Mouse (Mus musculus): ENCODE data around the gene Gipc2. TPM values are rescaled to one million over a fixed set of nuclear protein-coding genes. Genes with fewer than 3 reads are reported as not detected.
A peak's percentile ranks its signal among the peaks of the same experiment; 100 is the strongest.

The Gipc2 gene
- polyA plus RNA-seq, 1 experiment from 2014 or later, result 17.8 TPM

- peak overlapping the region; percentile 89 for H3K27ac ChIP-seq (ENCODE audit: low read length)
- no peaks in the 10 kb centered on the region for H3K9me3 ChIP-seq (replicated peaks; ENCODE audit: control insufficient read depth, low read length)
- H3K4me1 ChIP-seq (ENCODE audit: control insufficient read depth, low read depth, low read length), result peaks cover 35% of the 10 kb centered on the region
- ATAC-seq (ENCODE audit: low read depth), result no peak
- H3K9ac ChIP-seq (ENCODE audit: low read depth, low read length), result 0 out of 2 replicates have a peak overlapping the region, but pooled peaks have one; percentile 6
- H3K4me2 ChIP-seq (ENCODE audit: low read depth, low read length), result no peak overlapping the region; the same call in 1 of the 2 replicates
- WGBS (ENCODE audit: insufficient replicate concordance), result 73% methylated on average over 11 of the region's 11 CpGs
- H3K36me3 ChIP-seq (ENCODE audit: control insufficient read depth, insufficient read depth), result no peaks in the 10 kb centered on the region
- no peak overlapping the region for H3K4me3 ChIP-seq (ENCODE audit: low read depth, low read length)
- no peaks in the 10 kb centered on the region for H3K27me3 ChIP-seq (ENCODE audit: control insufficient read depth, insufficient read depth, low read depth, low read length)
Measured at GRCm38 (mm10) chr3:152121169-152122009, 44.6 kb downstream of the Gipc2 start.

- no peak overlapping the region for H3K4me2 ChIP-seq (ENCODE audit: low read depth, low read length)
- no peaks in the 10 kb centered on the region for H3K36me3 ChIP-seq (ENCODE audit: control insufficient read depth, insufficient read depth)
- 35% methylated on average over 4 of the region's 4 CpGs for WGBS (ENCODE audit: insufficient replicate concordance)
- H3K4me3 ChIP-seq (ENCODE audit: low read depth, low read length), result no peak overlapping the region
- no peak for ATAC-seq (ENCODE audit: low read depth)
- H3K27ac ChIP-seq (ENCODE audit: low read length), result 0 out of 2 replicates have a peak overlapping the region, but pooled peaks have one; percentile 14
- no peak overlapping the region for H3K9ac ChIP-seq (ENCODE audit: low read depth, low read length)
- H3K4me1 ChIP-seq (ENCODE audit: control insufficient read depth, low read depth, low read length), result peaks cover 45% of the 10 kb centered on the region
- H3K9me3 ChIP-seq (replicated peaks; ENCODE audit: control insufficient read depth, low read length), result no peaks in the 10 kb centered on the region
- no peaks in the 10 kb centered on the region for H3K27me3 ChIP-seq (ENCODE audit: control insufficient read depth, insufficient read depth, low read depth, low read length)
Measured at GRCm38 (mm10) chr3:152119987-152120386, 46.0 kb downstream of the Gipc2 start.

GRCm38 (mm10) chr3:152117941-152118340 lies 48.1 kb downstream of the Gipc2 start:
- H3K36me3 ChIP-seq (ENCODE audit: control insufficient read depth, insufficient read depth), result no peaks in the 10 kb centered on the region
- H3K27me3 ChIP-seq (ENCODE audit: control insufficient read depth, insufficient read depth, low read depth, low read length), result no peaks in the 10 kb centered on the region
- no peaks in the 10 kb centered on the region for H3K9me3 ChIP-seq (replicated peaks; ENCODE audit: control insufficient read depth, low read length)
- 71% methylated on average over 3 of the region's 3 CpGs for WGBS (ENCODE audit: insufficient replicate concordance)
- peaks cover 57% of the 10 kb centered on the region for H3K4me1 ChIP-seq (ENCODE audit: control insufficient read depth, low read depth, low read length)
- no peak for ATAC-seq (ENCODE audit: low read depth)
- H3K27ac ChIP-seq (ENCODE audit: low read length), result no peak overlapping the region
- H3K4me2 ChIP-seq (ENCODE audit: low read depth, low read length), result no peak overlapping the region
- no peak overlapping the region for H3K4me3 ChIP-seq (ENCODE audit: low read depth, low read length)
- no peak overlapping the region for H3K9ac ChIP-seq (ENCODE audit: low read depth, low read length)

GRCm38 (mm10) chr3:152116140-152116539 lies 49.9 kb downstream of the Gipc2 start:
- Histone ChIP-seq H3K27ac (ENCODE audit: low read length) (no peak overlapping the region), H3K4me1 (ENCODE audit: control insufficient read depth, low read depth, low read length) (peaks cover 44% of the 10 kb centered on the region), H3K36me3 (ENCODE audit: control insufficient read depth, insufficient read depth) (no peaks in the 10 kb centered on the region), H3K9ac (ENCODE audit: low read depth, low read length) (no peak overlapping the region), H3K9me3 (replicated peaks; ENCODE audit: control insufficient read depth, low read length) (no peaks in the 10 kb centered on the region), H3K27me3 (ENCODE audit: control insufficient read depth, insufficient read depth, low read depth, low read length) (no peaks in the 10 kb centered on the region), H3K4me3 (ENCODE audit: low read depth, low read length) (no peak overlapping the region), H3K4me2 (ENCODE audit: low read depth, low read length) (no peak overlapping the region)
- WGBS (ENCODE audit: insufficient replicate concordance), result 83% methylated on average over 3 of the region's 3 CpGs
- no peak for ATAC-seq (ENCODE audit: low read depth)

GRCm38 (mm10) chr3:152114786-152115185 lies 51.2 kb downstream of the Gipc2 start:
- Histone ChIP-seq H3K27ac (ENCODE audit: low read length) (peak overlapping the region; percentile 79), H3K9ac (ENCODE audit: low read depth, low read length) (peak overlapping the region; percentile 13; the same call in 1 of the 2 replicates), H3K4me1 (ENCODE audit: control insufficient read depth, low read depth, low read length) (peaks cover 30% of the 10 kb centered on the region), H3K36me3 (ENCODE audit: control insufficient read depth, insufficient read depth) (no peaks in the 10 kb centered on the region), H3K4me3 (ENCODE audit: low read depth, low read length) (no peak overlapping the region), H3K27me3 (ENCODE audit: control insufficient read depth, insufficient read depth, low read depth, low read length) (peaks cover 5% of the 10 kb centered on the region; the same call in 1 of the 2 replicates), H3K9me3 (replicated peaks; ENCODE audit: control insufficient read depth, low read length) (no peaks in the 10 kb centered on the region), H3K4me2 (ENCODE audit: low read depth, low read length) (peak overlapping the region; percentile 61)
- 4% methylated on average over 10 of the region's 10 CpGs for WGBS (ENCODE audit: insufficient replicate concordance)
- ATAC-seq (ENCODE audit: low read depth), result peak; percentile 98

- 55% methylated on average over 4 of the region's 4 CpGs for WGBS (ENCODE audit: insufficient replicate concordance)
- Histone ChIP-seq H3K9me3 (replicated peaks; ENCODE audit: control insufficient read depth, low read length) (no peaks in the 10 kb centered on the region), H3K9ac (ENCODE audit: low read depth, low read length) (peak overlapping the region; percentile 26; the same call in 1 of the 2 replicates), H3K27ac (ENCODE audit: low read length) (peak overlapping the region; percentile 79), H3K4me1 (ENCODE audit: control insufficient read depth, low read depth, low read length) (peaks cover 30% of the 10 kb centered on the region), H3K36me3 (ENCODE audit: control insufficient read depth, insufficient read depth) (no peaks in the 10 kb centered on the region), H3K27me3 (ENCODE audit: control insufficient read depth, insufficient read depth, low read depth, low read length) (peaks cover 7% of the 10 kb centered on the region; the same call in 1 of the 2 replicates), H3K4me2 (ENCODE audit: low read depth, low read length) (peak overlapping the region; percentile 61), H3K4me3 (ENCODE audit: low read depth, low read length) (no peak overlapping the region)
- no peak for ATAC-seq (ENCODE audit: low read depth)
Measured at GRCm38 (mm10) chr3:152114222-152114621, 51.8 kb downstream of the Gipc2 start.

GRCm38 (mm10) chr3:152113496-152113895 lies 52.5 kb downstream of the Gipc2 start:
- no peaks in the 10 kb centered on the region for H3K9me3 ChIP-seq (replicated peaks; ENCODE audit: control insufficient read depth, low read length)
- H3K4me1 ChIP-seq (ENCODE audit: control insufficient read depth, low read depth, low read length), result peaks cover 30% of the 10 kb centered on the region
- H3K27ac ChIP-seq (ENCODE audit: low read length), result peak overlapping the region; percentile 79
- ATAC-seq (ENCODE audit: low read depth), result peak; percentile 17
- H3K4me2 ChIP-seq (ENCODE audit: low read depth, low read length), result no peak overlapping the region
- H3K9ac ChIP-seq (ENCODE audit: low read depth, low read length), result 0 out of 2 replicates have a peak overlapping the region, but pooled peaks have one; percentile 26
- H3K36me3 ChIP-seq (ENCODE audit: control insufficient read depth, insufficient read depth), result no peaks in the 10 kb centered on the region
- H3K27me3 ChIP-seq (ENCODE audit: control insufficient read depth, insufficient read depth, low read depth, low read length), result peaks cover 7% of the 10 kb centered on the region; the same call in 1 of the 2 replicates
- 58% methylated on average over 7 of the region's 7 CpGs for WGBS (ENCODE audit: insufficient replicate concordance)
- no peak overlapping the region for H3K4me3 ChIP-seq (ENCODE audit: low read depth, low read length)

- Histone ChIP-seq H3K4me2 (ENCODE audit: low read depth, low read length) (no peak overlapping the region), H3K9me3 (replicated peaks; ENCODE audit: control insufficient read depth, low read length) (no peaks in the 10 kb centered on the region), H3K4me3 (ENCODE audit: low read depth, low read length) (no peak overlapping the region), H3K4me1 (ENCODE audit: control insufficient read depth, low read depth, low read length) (peaks cover 30% of the 10 kb centered on the region), H3K9ac (ENCODE audit: low read depth, low read length) (peak overlapping the region; percentile 13; the same call in 1 of the 2 replicates), H3K36me3 (ENCODE audit: control insufficient read depth, insufficient read depth) (no peaks in the 10 kb centered on the region), H3K27me3 (ENCODE audit: control insufficient read depth, insufficient read depth, low read depth, low read length) (peaks cover 12% of the 10 kb centered on the region), H3K27ac (ENCODE audit: low read length) (no peak overlapping the region)
- WGBS (ENCODE audit: insufficient replicate concordance), result 63% methylated on average over 8 of the region's 8 CpGs
- no peak for ATAC-seq (ENCODE audit: low read depth)
Measured at GRCm38 (mm10) chr3:152112664-152113063, 53.4 kb downstream of the Gipc2 start.

GRCm38 (mm10) chr3:152111482-152111881 lies 54.5 kb downstream of the Gipc2 start:
- no peak for ATAC-seq (ENCODE audit: low read depth)
- H3K36me3 ChIP-seq (ENCODE audit: control insufficient read depth, insufficient read depth), result no peaks in the 10 kb centered on the region
- peaks cover 24% of the 10 kb centered on the region for H3K27me3 ChIP-seq (ENCODE audit: control insufficient read depth, insufficient read depth, low read depth, low read length)
- H3K9me3 ChIP-seq (replicated peaks; ENCODE audit: control insufficient read depth, low read length), result no peaks in the 10 kb centered on the region
- H3K4me3 ChIP-seq (ENCODE audit: low read depth, low read length), result no peak overlapping the region
- H3K4me1 ChIP-seq (ENCODE audit: control insufficient read depth, low read depth, low read length), result peaks cover 39% of the 10 kb centered on the region
- 60% methylated on average over 4 of the region's 4 CpGs for WGBS (ENCODE audit: insufficient replicate concordance)
- no peak overlapping the region for H3K4me2 ChIP-seq (ENCODE audit: low read depth, low read length)
- no peak overlapping the region for H3K9ac ChIP-seq (ENCODE audit: low read depth, low read length)
- no peak overlapping the region for H3K27ac ChIP-seq (ENCODE audit: low read length)

Measured in liver, embryonic 16.5 days (tissue).